In the genomic region with DNA sequence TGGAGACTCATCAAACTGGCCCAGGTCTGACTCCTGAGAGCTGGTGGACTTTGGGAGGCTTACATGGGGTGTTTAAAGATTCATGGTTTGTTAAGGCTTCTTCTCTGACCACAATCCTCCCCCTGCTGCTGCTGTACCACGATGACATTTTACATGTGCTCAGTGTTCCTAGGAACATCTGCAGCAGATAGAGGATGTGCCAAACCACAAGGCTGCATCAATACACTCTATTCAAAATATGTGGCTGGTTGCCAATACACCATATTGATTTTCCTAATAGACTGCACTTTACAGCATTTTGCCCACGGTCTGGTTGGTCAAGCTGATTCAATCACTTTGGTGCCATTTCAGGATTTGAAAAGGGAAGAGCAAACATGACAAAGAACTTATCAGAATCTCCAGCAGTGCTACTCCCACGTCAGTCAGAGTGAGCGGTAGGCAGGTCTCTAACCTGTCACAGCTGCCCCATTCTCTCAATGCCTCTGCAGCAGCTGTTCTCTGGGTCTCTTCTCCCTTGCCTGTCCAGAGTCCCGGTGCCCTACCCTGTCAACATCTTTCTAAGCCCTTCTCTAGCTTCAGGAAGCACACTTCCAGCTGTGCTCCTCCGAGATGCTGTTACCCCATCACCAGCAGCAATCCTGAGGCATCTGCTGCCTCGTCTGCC, we compare ENCODE assay signal across 15 mouse cellular contexts. TPM values are rescaled to one million over a fixed set of nuclear protein-coding genes. Genes with fewer than 3 reads are reported as not detected.
DNase-seq lines count a peak whose midpoint lies in the region; ATAC-seq lines count a peak whose summit lies in the region.
"Had no signal": no experiment of that assay in that cellular context is flagged by ENCODE, and none has a peak within 500 bp of the region (broad histone marks: within the 10 kb centered on the region; RNA-seq: fewer than 3 reads in every experiment).

No protein-coding gene starts in this region.

- WGBS in hindbrain, embryonic 15.5 days = 75% methylated on average over 7 of the region's 7 CpGs
- WGBS in hindbrain, embryonic 10.5 days = 89% methylated on average over 7 of the region's 7 CpGs

- H3K4me3 ChIP-seq in hindbrain, embryonic 15.5 days = no peak overlapping the region
- H3K4me3 ChIP-seq in hindbrain, embryonic 10.5 days = no peak overlapping the region

- 0 out of 2 replicates have a peak, but pooled peaks have one; percentile 34 for ATAC-seq in hindbrain, embryonic 15.5 days (ENCODE audit: low FRiP score, low read depth)

- H3K4me2 ChIP-seq in hindbrain, embryonic 15.5 days = no peak overlapping the region
- H3K4me2 ChIP-seq: heart, embryonic 11.5 days had no signal

- DNase-seq in hindbrain, embryonic 10.5 days (ENCODE audit: low spot score) = no peak
- peak; percentile 18 to 34 for DNase-seq in right cerebral cortex, postnatal 10 days (ENCODE audit: low spot score in 2 of 2)
- no peak for DNase-seq in right cerebral cortex, postnatal 14 days
- DNase-seq in brain, adult 2 months (ENCODE audit: low read depth, low spot score) = peak; percentile 59
- DNase-seq in frontal cortex, postnatal 10 days (ENCODE audit: low spot score in 2 of 2) = no peak
- DNase-seq in urinary bladder, postnatal 36 days (ENCODE audit: low spot score in 2 of 2) = no peak
- DNase-seq: adrenal gland, postnatal 36 days; cerebellum, postnatal 14 days; gastrocnemius, postnatal 10 days; kidney, adult 9 months; lung, postnatal 36 days; right cerebral cortex, postnatal 4 days; thymus, adult 18-20 months had no signal

- no peak overlapping the region for H3K27ac ChIP-seq in hindbrain, embryonic 15.5 days (replicated peaks)
- H3K27ac ChIP-seq in hindbrain, embryonic 10.5 days = no peak overlapping the region

- H3K4me1 ChIP-seq in hindbrain, embryonic 15.5 days (replicated peaks) = peaks cover 3% of the 10 kb centered on the region
- no peaks in the 10 kb centered on the region for H3K4me1 ChIP-seq in hindbrain, embryonic 10.5 days (replicated peaks)

- no peaks in the 10 kb centered on the region for H3K9me3 ChIP-seq in hindbrain, embryonic 15.5 days
- no peaks in the 10 kb centered on the region for H3K9me3 ChIP-seq in hindbrain, embryonic 10.5 days

- H3K9ac ChIP-seq in hindbrain, embryonic 15.5 days = no peak overlapping the region

- H3K36me3 ChIP-seq in hindbrain, embryonic 15.5 days = peaks cover 53% of the 10 kb centered on the region
- H3K36me3 ChIP-seq in hindbrain, embryonic 10.5 days = peaks cover 96% of the 10 kb centered on the region

- no peaks in the 10 kb centered on the region for H3K27me3 ChIP-seq in hindbrain, embryonic 15.5 days
- H3K27me3 ChIP-seq in hindbrain, embryonic 10.5 days (ENCODE audit: insufficient read depth, poor library complexity, severe bottlenecking) = no peaks in the 10 kb centered on the region

RNA-seq across cellular contexts. Expression of gene Rspry1, which starts 19.8 kb away (rescaled TPM):
- polyA plus RNA-seq in hindbrain, embryonic 15.5 days (2015; fragmentation: Nextera tagmentation; extraction: Ambion mirVana) = 45.5 and 48.7 TPM in 2 replicates
- polyA plus RNA-seq in hindbrain, embryonic 10.5 days (2016; fragmentation: Nextera tagmentation; extraction: Ambion mirVana) = 41.8 and 42.7 TPM in 2 replicates

RNA-seq across cellular contexts. Expression of gene Fam192a, which starts 19.8 kb away (rescaled TPM):
- 63.8 and 69.1 TPM in 2 replicates for polyA plus RNA-seq in hindbrain, embryonic 15.5 days (2015; fragmentation: Nextera tagmentation; extraction: Ambion mirVana)
- 82.4 and 86.2 TPM in 2 replicates for polyA plus RNA-seq in hindbrain, embryonic 10.5 days (2016; fragmentation: Nextera tagmentation; extraction: Ambion mirVana)

RNA-seq across cellular contexts. Expression of gene Cpne2, which starts 49.2 kb away (rescaled TPM):
- 19.4 and 26.4 TPM in 2 replicates for polyA plus RNA-seq in hindbrain, embryonic 15.5 days (2015; fragmentation: Nextera tagmentation; extraction: Ambion mirVana)
- 10.0 and 11.1 TPM in 2 replicates for polyA plus RNA-seq in hindbrain, embryonic 10.5 days (2016; fragmentation: Nextera tagmentation; extraction: Ambion mirVana)

Comparison
In these comparisons a context has a peak if more than half of its experiments do, and no peak if none do; other contexts are left out.
1. DNase-seq: peak in right cerebral cortex, postnatal 10 days (2 of 2) and brain, adult 2 months (single experiment); none in hindbrain, embryonic 10.5 days (single experiment), right cerebral cortex, postnatal 14 days (single experiment), frontal cortex, postnatal 10 days (0 of 2) and urinary bladder, postnatal 36 days (0 of 2).